Mouse (Mus musculus) limb, embryonic 10.5 days (tissue): ENCODE measurements around the gene Nrde2. TPM values are rescaled to one million over a fixed set of nuclear protein-coding genes. Genes with fewer than 3 reads are reported as not detected.

Experiments
- DNase-seq: peaks from one replicate; pipeline ENCODE4 v3.0.0-alpha.2; 2017; ENCODE audit warnings: low spot score
- H3K27ac ChIP-seq: fragments of 300-500 bp; sonication (generic); 2 replicates; pipeline ENCODE4 v1.5.1; 2016; ENCODE audit warnings: mild to moderate bottlenecking
- H3K27me3 ChIP-seq: fragments of 300-500 bp; sonication (generic); 2 replicates; pipeline ENCODE4 v1.6.1; 2016; ENCODE audit warnings: low read depth, mild to moderate bottlenecking; ENCODE audit not compliant: poor library complexity, severe bottlenecking
- H3K36me3 ChIP-seq: fragments of 300-500 bp; sonication (generic); 2 replicates; pipeline ENCODE4 v1.6.1; 2016; ENCODE audit warnings: mild to moderate bottlenecking, moderate library complexity
- H3K4me1 ChIP-seq: fragments of 300-500 bp; sonication (generic); 2 replicates; pipeline ENCODE4 v1.6.1; 2016
- H3K4me3 ChIP-seq: fragments of 300-500 bp; sonication (generic); 2 replicates; pipeline ENCODE4 v1.5.1; 2016; ENCODE audit warnings: mild to moderate bottlenecking, moderate library complexity
- H3K9me3 ChIP-seq: fragments of 300-500 bp; sonication (generic); replicated peaks from 2 replicates; pipeline ENCODE4 v1.6.1; 2016; ENCODE audit warnings: mild to moderate bottlenecking
- WGBS: fragments of 180-500 bp; shearing (Covaris S2); methylation state at CpG from one replicate; pipeline ENCODE4 v1.1.7; 2016; 5-methylcytosine and 5-hydroxymethylcytosine counted together
- polyA plus RNA-seq: library from polyadenylated mRNA; unstranded; fragments of >200 nt; fragmentation: Nextera tagmentation; extraction: Ambion mirVana; gene quantifications from 2 replicates; pipeline ENCODE4 v1.2.1, GENCODE M21; 2016

Nrde2 gene
- polyA plus RNA-seq, 1 experiment from 2014 or later, result 16.3 TPM

DNA sequence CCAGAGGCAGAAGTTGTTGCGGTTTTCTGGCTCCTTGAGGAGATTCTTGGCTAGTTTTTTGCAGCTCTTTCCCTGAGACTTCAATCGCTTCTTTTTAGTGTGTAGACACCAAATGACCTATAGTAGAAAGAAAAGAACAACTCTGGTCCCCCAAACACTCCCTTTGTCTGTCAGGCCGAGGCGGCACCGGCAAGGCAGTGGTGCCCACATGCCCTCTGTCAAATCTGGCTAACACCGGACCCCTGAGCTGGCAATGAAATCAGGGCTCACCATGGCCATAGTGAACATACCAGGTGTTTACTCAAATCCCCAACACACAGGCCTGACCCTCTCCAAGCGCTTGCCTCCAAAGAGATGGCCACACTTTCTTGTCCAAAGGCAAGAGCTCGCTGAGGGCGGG is 28.3 kb downstream of the Nrde2 start:
- no peak overlapping the region for H3K27ac ChIP-seq
- WGBS, result 94% methylated on average over 9 of the region's 9 CpGs

GRCm38 (mm10) chr12:100128961-100129360 is 30.5 kb downstream of the Nrde2 start:
- H3K36me3 ChIP-seq, result peaks cover 98% of the 10 kb centered on the region
- H3K4me1 ChIP-seq, result peaks cover 18% of the 10 kb centered on the region
- no peak overlapping the region for H3K4me3 ChIP-seq
- DNase-seq, result no peak
- WGBS, result 82% methylated on average over 8 of the region's 8 CpGs
- H3K27me3 ChIP-seq, result no peaks in the 10 kb centered on the region
- H3K9me3 ChIP-seq, result no peaks in the 10 kb centered on the region
- peak overlapping the region; percentile 72 for H3K27ac ChIP-seq

More for the DNA sequence above, 28.3 kb downstream of the Nrde2 start:
- Histone ChIP-seq H3K4me1 (peaks cover 18% of the 10 kb centered on the region), H3K36me3 (peaks cover 98% of the 10 kb centered on the region), H3K27me3 (no peaks in the 10 kb centered on the region), H3K4me3 (no peak overlapping the region), H3K9me3 (no peaks in the 10 kb centered on the region)
- no peak for DNase-seq

DNA sequence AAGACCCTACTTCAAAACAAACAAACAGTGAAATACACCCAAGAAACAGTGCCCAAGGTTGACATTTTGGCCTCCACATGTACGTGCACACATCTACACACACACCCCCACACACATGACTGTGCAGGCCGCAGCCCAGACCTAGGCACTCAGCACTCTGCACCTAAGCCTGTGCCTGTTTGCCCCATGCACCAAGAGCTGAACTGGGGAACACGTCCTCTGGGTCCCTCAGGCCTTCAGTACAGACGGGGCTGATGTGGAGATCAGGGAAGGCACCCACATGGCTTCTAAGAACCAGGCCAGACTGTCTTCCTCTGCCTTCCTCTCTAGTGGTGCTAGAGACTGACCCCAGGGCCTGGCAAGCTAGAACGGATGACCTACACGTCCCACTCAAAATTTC is 30.9 kb downstream of the Nrde2 start:
- Histone ChIP-seq H3K27me3 (no peaks in the 10 kb centered on the region), H3K4me3 (no peak overlapping the region), H3K9me3 (no peaks in the 10 kb centered on the region), H3K36me3 (peaks cover 98% of the 10 kb centered on the region), H3K4me1 (peaks cover 18% of the 10 kb centered on the region), H3K27ac (peak overlapping the region; percentile 72)
- 71% methylated on average over 6 of the region's 6 CpGs for WGBS
- no peak for DNase-seq

DNA sequence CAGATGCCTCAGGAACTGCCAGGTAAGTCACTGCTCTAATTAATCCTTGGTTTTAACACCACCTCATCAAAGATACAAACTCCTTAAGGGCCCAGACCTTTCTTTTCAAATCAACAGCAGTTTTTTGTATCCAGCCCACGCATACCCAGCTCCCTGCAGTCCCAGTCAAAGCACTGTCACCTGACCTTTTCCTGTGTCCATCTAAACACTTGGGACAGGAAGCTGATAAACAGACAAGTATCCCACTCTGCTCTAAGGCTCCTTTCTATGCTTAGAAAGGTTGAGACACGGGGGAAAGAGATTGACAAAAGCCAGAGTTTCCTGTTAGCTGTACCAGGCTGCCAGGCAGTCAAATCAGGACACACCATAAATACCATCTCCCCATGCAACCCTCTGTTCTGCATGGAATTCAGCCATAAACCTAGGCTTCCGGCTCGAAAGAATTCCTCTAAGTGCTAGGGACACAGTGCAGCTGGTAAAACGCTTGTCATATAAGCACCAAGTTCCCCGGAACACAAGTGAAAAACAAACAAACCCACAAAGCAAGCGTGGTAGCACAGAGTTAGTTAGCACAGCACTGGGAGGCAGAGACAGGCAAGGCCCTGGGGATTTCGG is 31.5 kb downstream of the Nrde2 start:
- Histone ChIP-seq H3K27ac (peak overlapping the region; percentile 72), H3K36me3 (peaks cover 99% of the 10 kb centered on the region), H3K4me1 (peaks cover 18% of the 10 kb centered on the region), H3K27me3 (no peaks in the 10 kb centered on the region), H3K4me3 (no peak overlapping the region), H3K9me3 (no peaks in the 10 kb centered on the region)
- no peak for DNase-seq
- 38% methylated on average over 8 of the region's 8 CpGs for WGBS

GRCm38 (mm10) chr12:100126968-100127865 is 32.2 kb downstream of the Nrde2 start:
- 79% methylated on average over 17 of the region's 17 CpGs for WGBS
- Histone ChIP-seq H3K9me3 (no peaks in the 10 kb centered on the region), H3K36me3 (peaks cover 99% of the 10 kb centered on the region), H3K4me1 (peaks cover 18% of the 10 kb centered on the region), H3K27ac (peak overlapping the region; percentile 72), H3K27me3 (no peaks in the 10 kb centered on the region), H3K4me3 (no peak overlapping the region)
- DNase-seq, result no peak

DNA sequence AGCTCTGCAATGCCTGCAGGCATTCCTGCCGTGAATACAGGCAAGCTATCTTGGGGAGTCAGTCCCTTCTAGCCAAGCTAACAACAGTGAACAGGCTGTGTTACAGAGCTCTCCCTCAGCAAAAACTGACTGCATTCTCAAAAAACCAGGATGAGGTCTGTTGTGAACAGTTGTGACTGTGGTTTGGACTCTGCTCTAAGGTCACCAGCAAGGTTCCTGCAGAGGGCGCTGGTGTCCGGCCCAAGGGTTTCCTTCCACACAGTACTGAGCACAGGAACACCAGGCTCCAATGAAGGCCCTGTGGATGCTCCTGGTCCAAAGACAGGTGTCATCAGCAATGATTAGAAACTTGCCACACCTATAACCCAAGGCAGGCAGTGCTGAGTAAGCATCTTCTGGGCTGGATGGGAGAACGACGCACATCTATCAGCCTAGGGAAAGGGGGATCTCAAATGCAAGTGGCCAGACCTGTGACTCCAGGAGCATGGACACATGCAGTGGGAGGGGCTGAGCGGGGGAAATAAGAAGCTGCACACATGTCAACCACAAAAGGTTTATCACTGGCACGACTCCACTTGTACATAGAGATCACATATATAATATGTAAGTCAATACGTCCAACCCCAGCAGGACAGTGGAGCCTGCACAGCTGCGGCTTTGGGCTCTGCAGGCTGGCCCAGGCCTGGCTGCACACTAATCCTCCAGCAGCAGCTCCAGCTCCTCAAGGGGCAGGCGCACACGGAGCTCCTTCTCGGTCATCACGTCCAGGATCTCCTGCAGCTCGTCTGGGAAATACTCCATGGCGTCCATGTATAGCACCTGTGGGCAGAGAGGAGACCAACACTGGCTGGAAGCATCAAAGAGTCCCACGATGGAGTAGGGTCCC is 34.3 kb downstream of the Nrde2 start:
- Histone ChIP-seq H3K4me1 (peaks cover 18% of the 10 kb centered on the region), H3K36me3 (peaks cover 100% of the 10 kb centered on the region), H3K27me3 (no peaks in the 10 kb centered on the region), H3K9me3 (no peaks in the 10 kb centered on the region), H3K27ac (no peak overlapping the region), H3K4me3 (no peak overlapping the region)
- DNase-seq, result no peak
- 86% methylated on average over 16 of the region's 16 CpGs for WGBS

GRCm38 (mm10) chr12:100123476-100123875 is 36.0 kb downstream of the Nrde2 start:
- Histone ChIP-seq H3K27me3 (no peaks in the 10 kb centered on the region), H3K4me1 (peaks cover 13% of the 10 kb centered on the region), H3K4me3 (no peak overlapping the region), H3K9me3 (no peaks in the 10 kb centered on the region), H3K36me3 (peaks cover 100% of the 10 kb centered on the region), H3K27ac (no peak overlapping the region)
- no peak for DNase-seq
- WGBS, result 91% methylated on average over 9 of the region's 9 CpGs

DNA sequence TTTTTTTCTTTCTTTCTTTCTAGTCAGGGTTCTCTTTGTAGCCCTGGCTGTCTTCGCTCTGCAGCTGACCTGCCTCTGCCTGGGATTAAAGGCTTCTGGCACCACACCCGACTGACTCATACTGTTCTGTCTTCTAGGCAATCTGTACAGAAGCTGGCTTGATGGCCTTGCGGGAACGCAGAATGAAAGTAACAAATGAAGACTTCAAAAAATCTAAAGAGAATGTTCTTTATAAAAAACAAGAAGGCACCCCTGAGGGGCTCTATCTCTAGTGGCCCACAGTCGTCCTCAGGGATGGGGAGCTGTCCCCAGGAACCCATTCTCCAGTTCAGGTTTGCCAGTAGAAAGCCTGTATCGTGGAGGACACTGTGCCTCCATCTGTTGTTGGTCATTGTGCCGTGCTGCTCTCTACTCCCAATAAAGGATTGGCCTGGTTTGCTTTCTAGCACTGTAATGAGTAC is 36.5 kb downstream of the Nrde2 start:
- DNase-seq, result no peak
- peaks cover 100% of the 10 kb centered on the region for H3K36me3 ChIP-seq
- no peaks in the 10 kb centered on the region for H3K27me3 ChIP-seq
- H3K4me1 ChIP-seq, result peaks cover 7% of the 10 kb centered on the region
- WGBS, result 89% methylated on average over 7 of the region's 7 CpGs
- H3K9me3 ChIP-seq, result no peaks in the 10 kb centered on the region
- H3K27ac ChIP-seq, result no peak overlapping the region
- H3K4me3 ChIP-seq, result no peak overlapping the region

GRCm38 (mm10) chr12:100115982-100116381 is 43.5 kb downstream of the Nrde2 start:
- Histone ChIP-seq H3K27me3 (no peaks in the 10 kb centered on the region), H3K36me3 (peaks cover 97% of the 10 kb centered on the region), H3K4me3 (no peak overlapping the region), H3K4me1 (peaks cover 7% of the 10 kb centered on the region), H3K9me3 (no peaks in the 10 kb centered on the region), H3K27ac (no peak overlapping the region)
- WGBS, result 94% methylated on average over 5 of the region's 5 CpGs
- DNase-seq, result no peak

- Histone ChIP-seq H3K4me1 (peaks cover 14% of the 10 kb centered on the region), H3K36me3 (peaks cover 39% of the 10 kb centered on the region), H3K27me3 (no peaks in the 10 kb centered on the region), H3K27ac (peak within 1 kb of the TSS; percentile 93), H3K4me3 (peak within 1 kb of the TSS; percentile 95), H3K9me3 (no peaks in the 10 kb centered on the region)
- WGBS, result under 1% methylated on average over 58 of the region's 58 CpGs
- peak; percentile 89 for DNase-seq
Observed at GRCm38 (mm10) chr12:100109986-100110696, 49.3 kb downstream of the Nrde2 start, which contains the start of gene Psmc1. Psmc1 (plus strand) TSS chr12:100110154.

DNA sequence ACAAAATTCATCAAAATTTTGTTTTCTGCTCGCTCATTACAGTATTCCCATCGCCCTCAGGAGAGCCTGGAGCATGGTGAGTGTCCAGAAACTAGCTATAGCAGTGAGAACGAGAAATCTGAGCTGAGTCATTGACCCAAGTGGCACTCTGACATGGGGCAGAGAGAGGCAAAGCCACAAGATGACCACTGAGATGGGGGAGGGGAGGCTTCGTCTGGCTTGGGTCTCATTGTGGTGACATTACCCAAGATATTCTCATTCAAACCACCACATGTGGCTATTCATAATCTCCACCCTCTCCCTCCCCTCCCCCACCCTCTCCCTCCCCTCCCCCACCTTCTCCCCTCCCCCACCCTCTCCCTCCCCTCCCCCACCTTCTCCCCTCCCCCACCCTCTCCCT is 52.0 kb downstream of the Nrde2 start:
- H3K27ac ChIP-seq, result no peak overlapping the region
- WGBS, result 49% methylated on average over 4 of the region's 4 CpGs
- H3K9me3 ChIP-seq, result no peaks in the 10 kb centered on the region
- H3K4me3 ChIP-seq, result no peak overlapping the region
- DNase-seq, result no peak
- H3K4me1 ChIP-seq, result peaks cover 14% of the 10 kb centered on the region
- H3K27me3 ChIP-seq, result no peaks in the 10 kb centered on the region
- H3K36me3 ChIP-seq, result peaks cover 13% of the 10 kb centered on the region

DNA sequence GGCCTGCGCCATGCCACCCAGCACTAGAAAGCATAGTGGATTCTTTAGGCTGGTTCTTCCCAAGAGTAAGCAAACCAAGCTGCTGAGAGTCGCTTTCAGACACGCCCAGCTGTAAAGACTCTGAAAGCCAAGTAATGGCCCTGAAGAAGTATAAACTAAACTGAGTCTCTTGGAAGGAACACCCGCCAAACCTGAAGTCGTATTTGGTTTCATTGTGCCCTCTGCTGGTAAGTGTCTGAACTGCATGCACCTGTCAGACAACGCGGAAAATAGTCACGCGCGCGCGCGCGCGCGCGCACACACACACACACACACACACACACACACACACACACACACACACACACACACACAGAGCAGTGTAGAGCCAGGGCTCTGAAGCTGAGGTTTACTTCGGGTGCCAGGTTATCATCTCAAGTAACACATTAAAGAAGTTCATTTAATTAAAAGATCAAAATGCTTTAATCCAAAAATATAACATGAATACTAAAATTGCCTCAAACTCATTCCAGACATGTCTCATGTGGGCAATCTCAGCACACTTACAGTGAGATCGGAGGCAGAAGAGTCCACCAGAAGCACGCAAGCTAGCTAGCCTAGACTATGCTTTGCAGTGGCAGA is 53.1 kb downstream of the Nrde2 start:
- whole genome bisulfite sequencing, result 16% methylated on average over 20 of the region's 20 CpGs
- Histone ChIP-seq H3K27me3 (no peaks in the 10 kb centered on the region), H3K4me1 (peaks cover 11% of the 10 kb centered on the region), H3K9me3 (no peaks in the 10 kb centered on the region), H3K27ac (no peak overlapping the region), H3K36me3 (peaks cover 3% of the 10 kb centered on the region), H3K4me3 (no peak overlapping the region)
- peak; percentile 79 for DNase-seq
